Mouse (Mus musculus): ENCODE data around the gene Loxl3. TPM values are rescaled to one million over a fixed set of nuclear protein-coding genes. Genes with fewer than 3 reads are reported as not detected.

Loxl3 gene
- total and polyA plus RNA-seq, 2 experiments from 2014 or later: 4.5 to 4.7 TPM

- TF ChIP-seq CTCF (IDR thresholded peaks at IDR 0.05; ENCODE audit: low read depth): no peak
- Histone ChIP-seq H3K4me3 (ENCODE audit: low read depth, low read length) (no peak overlapping the region), H3K9me3 (ENCODE audit: low read length) (no peaks in the 10 kb centered on the region), H3K27me3 (ENCODE audit: insufficient read depth, low read length) (peaks cover 16% of the 10 kb centered on the region), H3K27ac (ENCODE audit: low read depth, low read length) (no peak overlapping the region), H3K4me1 (ENCODE audit: insufficient read depth) (peaks cover 8% of the 10 kb centered on the region; the same call in 1 of the 2 replicates), H3K9ac (no peak overlapping the region), H3K36me3 (ENCODE audit: insufficient read depth) (peaks cover 14% of the 10 kb centered on the region), H3K4me2 (ENCODE audit: low read depth) (no peak overlapping the region)
- no peak for ATAC-seq
- no peak for DNase-seq
- 85% methylated on average over 2 of the region's 2 CpGs for WGBS
Observed at GRCm38 (mm10) chr6:83058725-83059124, 24.8 kb downstream of the Loxl3 start.

- Histone ChIP-seq H3K9me3 (ENCODE audit: low read length) (no peaks in the 10 kb centered on the region), H3K4me2 (ENCODE audit: low read depth) (no peak overlapping the region), H3K36me3 (ENCODE audit: insufficient read depth) (no peaks in the 10 kb centered on the region), H3K27me3 (ENCODE audit: insufficient read depth, low read length) (peaks cover 52% of the 10 kb centered on the region), H3K27ac (ENCODE audit: low read depth, low read length) (no peak overlapping the region), H3K9ac (no peak overlapping the region), H3K4me3 (ENCODE audit: low read depth, low read length) (no peak overlapping the region), H3K4me1 (ENCODE audit: insufficient read depth) (no peaks in the 10 kb centered on the region)
- no peak for TF ChIP-seq CTCF (IDR thresholded peaks at IDR 0.05; ENCODE audit: low read depth)
- DNase-seq: no peak
- no peak for ATAC-seq
- WGBS: 43% methylated on average over 8 of the region's 8 CpGs
Observed at GRCm38 (mm10) chr6:83065995-83066394, 32.0 kb downstream of the Loxl3 start.

- H3K27ac ChIP-seq (ENCODE audit: low read depth, low read length): no peak overlapping the region
- H3K36me3 ChIP-seq (ENCODE audit: insufficient read depth): no peaks in the 10 kb centered on the region
- H3K9ac ChIP-seq: no peak overlapping the region
- no peak overlapping the region for H3K4me3 ChIP-seq (ENCODE audit: low read depth, low read length)
- no peak for TF ChIP-seq CTCF (IDR thresholded peaks at IDR 0.05; ENCODE audit: low read depth)
- H3K4me1 ChIP-seq (ENCODE audit: insufficient read depth): no peaks in the 10 kb centered on the region
- WGBS: 26% methylated on average over 6 of the region's 6 CpGs
- no peaks in the 10 kb centered on the region for H3K9me3 ChIP-seq (ENCODE audit: low read length)
- DNase-seq: no peak
- peaks cover 56% of the 10 kb centered on the region for H3K27me3 ChIP-seq (ENCODE audit: insufficient read depth, low read length)
- no peak for ATAC-seq
- no peak overlapping the region for H3K4me2 ChIP-seq (ENCODE audit: low read depth)
Observed at GRCm38 (mm10) chr6:83066441-83066840, 32.5 kb downstream of the Loxl3 start.

GRCm38 (mm10) chr6:83068221-83068620 is 34.2 kb downstream of the Loxl3 start:
- TF ChIP-seq CTCF (IDR thresholded peaks at IDR 0.05; ENCODE audit: low read depth): no peak
- peaks cover 59% of the 10 kb centered on the region for H3K27me3 ChIP-seq (ENCODE audit: insufficient read depth, low read length)
- no peak overlapping the region for H3K9ac ChIP-seq
- no peak overlapping the region for H3K4me3 ChIP-seq (ENCODE audit: low read depth, low read length)
- DNase-seq (no peak), ATAC-seq (no peak)
- H3K4me1 ChIP-seq (ENCODE audit: insufficient read depth): no peaks in the 10 kb centered on the region
- H3K4me2 ChIP-seq (ENCODE audit: low read depth): no peak overlapping the region
- H3K9me3 ChIP-seq (ENCODE audit: low read length): no peaks in the 10 kb centered on the region
- H3K36me3 ChIP-seq (ENCODE audit: insufficient read depth): no peaks in the 10 kb centered on the region
- H3K27ac ChIP-seq (ENCODE audit: low read depth, low read length): no peak overlapping the region
- 3% methylated on average over 8 of the region's 8 CpGs for WGBS

- DNase-seq: no peak
- H3K4me3 ChIP-seq (ENCODE audit: low read depth, low read length): 0 out of 2 replicates have a peak overlapping the region, but pooled peaks have one; percentile 9
- peaks cover 60% of the 10 kb centered on the region for H3K27me3 ChIP-seq (ENCODE audit: insufficient read depth, low read length)
- H3K4me2 ChIP-seq (ENCODE audit: low read depth): no peak overlapping the region
- no peaks in the 10 kb centered on the region for H3K9me3 ChIP-seq (ENCODE audit: low read length)
- H3K27ac ChIP-seq (ENCODE audit: low read depth, low read length): no peak overlapping the region
- TF ChIP-seq CTCF (IDR thresholded peaks at IDR 0.05; ENCODE audit: low read depth): no peak
- no peaks in the 10 kb centered on the region for H3K36me3 ChIP-seq (ENCODE audit: insufficient read depth)
- WGBS: 2% methylated on average over 81 of the region's 81 CpGs
- ATAC-seq: no peak
- no peak overlapping the region for H3K9ac ChIP-seq
- H3K4me1 ChIP-seq (ENCODE audit: insufficient read depth): no peaks in the 10 kb centered on the region
Observed at GRCm38 (mm10) chr6:83068706-83069487, 34.9 kb downstream of the Loxl3 start.

- H3K4me3 ChIP-seq (ENCODE audit: low read depth, low read length): no peak overlapping the region
- ATAC-seq: no peak; the same call in 1 of the 2 replicates
- 3% methylated on average over 68 of the region's 69 CpGs for WGBS
Observed at GRCm38 (mm10) chr6:83069488-83070246, 35.7 kb downstream of the Loxl3 start.

GRCm38 (mm10) chr6:83070247-83070310 is 36.1 kb downstream of the Loxl3 start, which contains the start of gene Tlx2:
Gene Tlx2 (minus strand): TSS chr6:83070293.
- H3K27ac ChIP-seq (ENCODE audit: low read depth, low read length): no peak within 1 kb of the TSS
- H3K4me1 ChIP-seq (ENCODE audit: insufficient read depth): no peaks in the 10 kb centered on the region
- WGBS: 1% methylated on average over 10 of the region's 10 CpGs
- H3K36me3 ChIP-seq (ENCODE audit: insufficient read depth): no peaks in the 10 kb centered on the region
- ATAC-seq (no peak), DNase-seq (no peak)
- TF ChIP-seq CTCF (IDR thresholded peaks at IDR 0.05; ENCODE audit: low read depth): no peak
- H3K4me3 ChIP-seq (ENCODE audit: low read depth, low read length): no peak within 1 kb of the TSS
- no peaks in the 10 kb centered on the region for H3K9me3 ChIP-seq (ENCODE audit: low read length)
- H3K4me2 ChIP-seq (ENCODE audit: low read depth): no peak within 1 kb of the TSS
- H3K27me3 ChIP-seq (ENCODE audit: insufficient read depth, low read length): peaks cover 66% of the 10 kb centered on the region
- H3K9ac ChIP-seq: no peak within 1 kb of the TSS

More at GRCm38 (mm10) chr6:83069488-83070246, 35.7 kb downstream of the Loxl3 start:
- no peaks in the 10 kb centered on the region for H3K36me3 ChIP-seq (ENCODE audit: insufficient read depth)
- peak; percentile 16 for DNase-seq
- no peak overlapping the region for H3K27ac ChIP-seq (ENCODE audit: low read depth, low read length)
- no peak overlapping the region for H3K4me2 ChIP-seq (ENCODE audit: low read depth)
- H3K4me1 ChIP-seq (ENCODE audit: insufficient read depth): no peaks in the 10 kb centered on the region
- H3K9me3 ChIP-seq (ENCODE audit: low read length): no peaks in the 10 kb centered on the region
- no peak overlapping the region for H3K9ac ChIP-seq
- no peak for TF ChIP-seq CTCF (IDR thresholded peaks at IDR 0.05; ENCODE audit: low read depth)
- H3K27me3 ChIP-seq (ENCODE audit: insufficient read depth, low read length): peaks cover 67% of the 10 kb centered on the region
